Mouse (Mus musculus) erythroblast, embryonic 14.5 days (primary cell): ENCODE measurements around the gene Sox5. TPM values are rescaled to one million over a fixed set of nuclear protein-coding genes. Genes with fewer than 3 reads are reported as not detected.

Experiments
- H3K27me3 ChIP-seq: 2 replicates; pipeline ENCODE4 v1.6.1; 2012; ENCODE audit warnings: inconsistent platforms; ENCODE audit not compliant: control insufficient read depth
- H3K36me3 ChIP-seq: 2 replicates; pipeline ENCODE4 v1.6.1; 2012; ENCODE audit warnings: mild to moderate bottlenecking, inconsistent platforms; ENCODE audit not compliant: control insufficient read depth
- H3K4me1 ChIP-seq: 2 replicates; pipeline ENCODE4 v1.6.1; 2012; ENCODE audit warnings: inconsistent platforms; ENCODE audit not compliant: control insufficient read depth
- H3K4me3 ChIP-seq: replicated peaks from 2 replicates; pipeline ENCODE3; 2012; ENCODE audit warnings: moderate library complexity, mild to moderate bottlenecking, inconsistent platforms
- H3K9me3 ChIP-seq: 2 replicates; pipeline ENCODE4 v1.6.1; 2012; ENCODE audit warnings: low read length, inconsistent platforms, mixed read lengths; ENCODE audit not compliant: control insufficient read depth
- GATA1 ChIP-seq: IDR thresholded peaks from 2 replicates; pipeline ENCODE4 v1.6.1; 2012; ENCODE audit warnings: low read length, inconsistent platforms, mixed read lengths
- TAL1 ChIP-seq: IDR thresholded peaks from 3 replicates; pipeline ENCODE4 v1.6.1; 2012; ENCODE audit warnings: low read length, inconsistent platforms, mixed read lengths
- polyA plus RNA-seq: library from polyadenylated mRNA; stranded (reverse); fragments of >175 nt; gene quantifications from 2 replicates; pipeline ENCODE4 v1.2.3, GENCODE M21; 2012

Gene Sox5
- polyA plus RNA-seq, 1 experiment: not detected

DNA sequence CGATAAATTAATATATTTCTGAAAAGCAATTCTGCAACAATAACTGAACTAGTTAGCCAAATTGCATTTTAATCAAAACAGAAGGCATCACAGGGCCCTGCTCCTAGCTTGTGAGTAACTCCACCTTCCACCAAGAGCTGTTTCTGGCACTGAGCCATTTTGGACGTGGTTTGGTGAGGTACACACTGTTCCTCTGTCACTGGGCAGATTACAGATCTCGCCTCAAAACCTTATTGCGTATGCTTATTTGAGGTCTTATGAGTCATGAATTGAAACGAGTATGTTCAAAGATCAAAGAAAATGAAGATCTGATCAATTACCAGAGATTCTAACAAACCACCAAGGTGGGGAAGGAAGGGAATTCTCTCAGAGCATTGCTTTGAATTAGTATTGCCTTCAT, 22.5 kb upstream of the Sox5 start:
- no peak overlapping the region for H3K4me3 ChIP-seq
- no peaks in the 10 kb centered on the region for H3K4me1 ChIP-seq
- no peaks in the 10 kb centered on the region for H3K27me3 ChIP-seq
- no peaks in the 10 kb centered on the region for H3K36me3 ChIP-seq
- peaks cover 17% of the 10 kb centered on the region for H3K9me3 ChIP-seq
- TF ChIP-seq TAL1 (no peak), GATA1 (no peak)

DNA sequence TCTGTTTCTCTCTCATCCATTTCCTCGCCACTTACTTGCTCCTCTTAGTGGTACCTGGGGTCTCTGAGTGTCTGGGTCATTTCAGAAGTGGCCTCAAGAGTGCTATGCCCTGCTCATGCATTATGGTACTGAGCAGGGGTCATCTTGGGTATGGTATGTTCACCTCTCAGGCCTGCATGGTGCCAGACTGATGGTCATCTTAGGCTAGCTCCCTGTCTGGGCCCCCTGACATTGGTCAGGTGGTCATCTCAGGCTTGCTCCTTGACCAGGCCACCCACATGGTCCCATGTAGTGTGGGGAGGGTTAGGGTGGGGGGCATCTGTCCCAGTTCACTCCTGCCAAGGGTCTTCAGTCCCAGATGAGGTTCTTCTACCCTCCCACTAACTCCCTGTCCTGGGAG, 21.3 kb upstream of the Sox5 start:
- H3K36me3 ChIP-seq: no peaks in the 10 kb centered on the region
- H3K27me3 ChIP-seq: no peaks in the 10 kb centered on the region
- H3K4me1 ChIP-seq: no peaks in the 10 kb centered on the region
- peaks cover 17% of the 10 kb centered on the region for H3K9me3 ChIP-seq
- no peak overlapping the region for H3K4me3 ChIP-seq
- TF ChIP-seq GATA1 (no peak), TAL1 (no peak)

- TF ChIP-seq TAL1: no peak
- TF ChIP-seq GATA1: no peak
Observed at GRCm38 (mm10) chr6:144794356-144794755, 12.6 kb upstream of the Sox5 start.

GRCm38 (mm10) chr6:144792871-144793270, 11.1 kb upstream of the Sox5 start:
- TF ChIP-seq GATA1 (no peak), TAL1 (no peak)
- H3K4me1 ChIP-seq: no peaks in the 10 kb centered on the region
- no peaks in the 10 kb centered on the region for H3K27me3 ChIP-seq
- H3K4me3 ChIP-seq: no peak overlapping the region
- H3K9me3 ChIP-seq: peaks cover 6% of the 10 kb centered on the region; the same call in 1 of the 2 replicates
- H3K36me3 ChIP-seq: no peaks in the 10 kb centered on the region

More at GRCm38 (mm10) chr6:144794356-144794755, 12.6 kb upstream of the Sox5 start:
- Histone ChIP-seq H3K4me3 (no peak overlapping the region), H3K9me3 (peaks cover 6% of the 10 kb centered on the region; the same call in 1 of the 2 replicates), H3K36me3 (no peaks in the 10 kb centered on the region), H3K27me3 (no peaks in the 10 kb centered on the region), H3K4me1 (no peaks in the 10 kb centered on the region)

DNA sequence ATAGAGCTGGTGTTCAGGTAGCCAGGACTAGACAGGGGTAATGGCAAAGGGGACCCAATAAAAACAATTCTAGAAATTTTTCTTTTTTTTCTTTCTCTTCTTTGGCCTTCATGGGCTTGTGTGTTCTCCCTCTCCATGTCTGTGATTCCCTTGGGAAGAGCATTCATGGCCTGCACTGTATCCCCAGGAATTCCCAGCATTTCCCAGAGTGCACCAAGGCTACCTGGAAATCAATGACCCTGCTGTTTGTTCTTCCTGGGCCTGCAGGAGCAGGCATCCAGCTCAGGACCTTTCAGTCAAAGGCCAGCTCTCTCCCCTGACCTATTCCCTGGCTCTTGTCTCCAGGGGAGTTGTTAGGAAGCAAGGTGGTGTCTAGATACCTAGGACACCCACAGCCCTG, 1.5 kb upstream of the Sox5 start:
- H3K9me3 ChIP-seq: no peaks in the 10 kb centered on the region
- H3K4me3 ChIP-seq: no peak overlapping the region
- no peak for TF ChIP-seq TAL1
- no peak for TF ChIP-seq GATA1
- no peaks in the 10 kb centered on the region for H3K4me1 ChIP-seq
- H3K27me3 ChIP-seq: peaks cover 32% of the 10 kb centered on the region
- no peaks in the 10 kb centered on the region for H3K36me3 ChIP-seq

- no peaks in the 10 kb centered on the region for H3K4me1 ChIP-seq
- H3K27me3 ChIP-seq: peaks cover 32% of the 10 kb centered on the region
- no peak overlapping the region for H3K4me3 ChIP-seq
- H3K9me3 ChIP-seq: no peaks in the 10 kb centered on the region
- no peaks in the 10 kb centered on the region for H3K36me3 ChIP-seq
- no peak for TF ChIP-seq GATA1
- TF ChIP-seq TAL1: no peak
Observed at GRCm38 (mm10) chr6:144782866-144783265, 1.1 kb upstream of the Sox5 start.

GRCm38 (mm10) chr6:144782031-144782857, 467 bp upstream of the Sox5 start:
- peaks cover 32% of the 10 kb centered on the region for H3K27me3 ChIP-seq

DNA sequence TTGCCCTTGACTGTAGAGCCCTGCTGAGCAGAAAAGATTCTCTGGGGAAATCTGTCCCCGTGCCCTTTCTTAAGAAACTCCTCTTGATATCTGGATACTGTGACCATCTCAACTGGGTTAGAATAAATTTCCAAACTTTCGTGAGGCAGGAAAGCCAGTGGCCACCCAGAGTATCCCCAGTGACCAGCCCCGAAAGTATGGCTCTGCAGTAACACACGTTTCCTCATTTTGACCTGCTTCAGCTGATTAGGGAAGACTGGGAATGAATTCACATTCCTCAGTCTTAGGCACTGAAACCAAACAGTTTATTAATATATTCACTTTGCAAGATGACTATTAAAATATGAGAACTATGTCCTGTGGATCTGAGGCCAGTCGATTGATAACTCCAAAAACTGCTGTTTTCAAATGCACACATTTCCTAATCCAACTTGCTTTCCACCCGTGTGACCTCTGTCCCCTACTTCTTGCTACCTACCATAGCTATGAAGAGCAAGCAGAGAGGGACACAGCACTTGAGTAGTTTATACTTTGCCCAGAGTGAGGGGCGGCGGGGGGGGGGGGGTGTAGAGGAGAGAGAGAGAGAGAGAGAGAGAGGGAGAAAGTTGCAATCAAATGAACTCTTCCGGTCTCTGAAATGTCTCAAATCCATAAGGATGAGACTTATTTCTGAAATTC, 1.0 kb downstream of the Sox5 start:
- Histone ChIP-seq H3K4me1 (no peaks in the 10 kb centered on the region), H3K4me3 (peak overlapping the region; percentile 54), H3K27me3 (peaks cover 32% of the 10 kb centered on the region), H3K9me3 (no peaks in the 10 kb centered on the region), H3K36me3 (no peaks in the 10 kb centered on the region)
- no peak for TF ChIP-seq TAL1
- TF ChIP-seq GATA1: no peak

More at GRCm38 (mm10) chr6:144782031-144782857, 467 bp upstream of the Sox5 start:
- no peaks in the 10 kb centered on the region for H3K9me3 ChIP-seq
- no peaks in the 10 kb centered on the region for H3K36me3 ChIP-seq
- no peaks in the 10 kb centered on the region for H3K4me1 ChIP-seq
- TF ChIP-seq GATA1 (no peak), TAL1 (no peak)
- peak overlapping the region; percentile 54 for H3K4me3 ChIP-seq

DNA sequence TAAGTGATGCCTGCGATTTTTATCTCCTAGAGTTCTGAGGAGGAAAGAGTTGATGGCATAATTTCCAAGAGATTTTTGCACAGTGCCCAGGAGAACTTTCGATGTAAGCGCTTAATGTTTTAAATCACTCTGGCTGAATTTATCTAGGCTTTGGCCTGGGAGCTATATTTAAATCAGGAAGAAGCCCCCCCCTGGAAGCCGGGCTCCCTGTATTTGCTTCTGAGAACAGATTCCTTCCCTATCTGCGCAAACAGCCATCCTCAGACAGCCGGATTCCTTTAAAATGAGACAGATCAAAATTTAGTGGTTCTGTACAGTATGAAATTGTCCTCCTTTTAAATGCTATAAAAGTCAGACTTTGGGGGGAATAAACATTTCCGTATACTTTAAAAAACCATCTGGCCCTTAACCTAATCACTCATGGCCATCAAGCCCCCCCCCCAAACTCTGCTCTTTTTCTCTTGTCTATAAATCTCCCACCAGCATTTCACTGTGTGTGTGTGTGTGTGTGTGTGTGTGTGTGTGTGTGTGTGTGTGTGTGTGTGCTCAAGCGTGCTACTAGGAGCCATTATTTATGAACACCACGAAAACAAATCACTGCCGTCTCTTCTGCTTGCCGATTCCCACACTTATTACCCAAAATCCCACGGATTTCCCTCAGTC, 1.7 kb downstream of the Sox5 start:
- H3K9me3 ChIP-seq: no peaks in the 10 kb centered on the region
- no peak overlapping the region for H3K4me3 ChIP-seq
- no peak for TF ChIP-seq TAL1
- TF ChIP-seq GATA1: no peak
- H3K36me3 ChIP-seq: no peaks in the 10 kb centered on the region
- H3K4me1 ChIP-seq: no peaks in the 10 kb centered on the region
- H3K27me3 ChIP-seq: peaks cover 32% of the 10 kb centered on the region
